27 mouse cellular contexts compared by ENCODE assay signal in the genomic region with DNA sequence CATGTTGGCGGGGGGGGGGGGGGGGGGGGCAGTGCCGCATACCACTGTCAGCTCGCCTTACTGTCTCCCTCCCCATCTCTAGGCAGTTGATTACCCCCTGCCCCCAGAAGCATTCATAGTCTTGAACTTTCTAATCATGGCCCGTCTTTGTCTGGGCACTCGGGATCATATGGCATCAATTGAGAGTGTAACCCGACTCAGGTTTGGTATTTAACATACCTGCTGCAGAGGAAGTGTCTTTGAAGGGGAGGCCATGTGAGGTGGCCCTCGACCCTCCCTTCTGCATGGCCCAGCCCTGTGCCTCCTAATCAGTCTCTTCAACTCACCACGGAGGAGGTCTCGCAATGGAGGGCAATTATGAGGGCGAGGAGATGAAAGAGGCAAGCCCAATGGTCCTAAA.
DNase-seq lines count a peak whose midpoint lies in the region; ATAC-seq and TF ChIP-seq lines count a peak whose summit lies in the region.
"Had no signal": no experiment of that assay in that cellular context is flagged by ENCODE, and none has a peak within 500 bp of the region (broad histone marks: within the 10 kb centered on the region; RNA-seq: fewer than 3 reads in every experiment).

No protein-coding gene starts in this region.

- no peak overlapping the region for H3K4me2 ChIP-seq in forebrain, embryonic 14.5 days (ENCODE audit: low read length)
- H3K4me2 ChIP-seq in embryonic facial prominence, embryonic 14.5 days (ENCODE audit: low read depth, low read length): no peak overlapping the region
- no peak overlapping the region for H3K4me2 ChIP-seq in limb, embryonic 12.5 days
- H3K4me2 ChIP-seq in hindbrain, postnatal 0 days (ENCODE audit: low read depth, low read length): no peak overlapping the region
- H3K4me2 ChIP-seq: hindbrain, embryonic 12.5 days; liver, embryonic 15.5 days; lung, embryonic 14.5 days; neural tube, embryonic 13.5 days had no signal

- TF ChIP-seq CTCF in hindbrain, postnatal 0 days (IDR thresholded peaks at IDR 0.05; ENCODE audit: low read depth): no peak

- H3K27ac ChIP-seq in forebrain, embryonic 10.5 days: peak overlapping the region; percentile 62; the same call in 1 of the 2 replicates
- H3K27ac ChIP-seq in forebrain, embryonic 14.5 days (ENCODE audit: low read depth, low read length): no peak overlapping the region
- H3K27ac ChIP-seq in embryonic facial prominence, embryonic 14.5 days (replicated peaks; ENCODE audit: low read depth, low read length): no peak overlapping the region
- no peak overlapping the region for H3K27ac ChIP-seq in limb, embryonic 12.5 days
- no peak overlapping the region for H3K27ac ChIP-seq in hindbrain, postnatal 0 days
- H3K27ac ChIP-seq: hindbrain, embryonic 12.5 days; kidney, postnatal 0 days; liver, embryonic 15.5 days; midbrain, embryonic 10.5 days; neural tube, embryonic 13.5 days had no signal

- H3K9ac ChIP-seq in forebrain, embryonic 14.5 days (ENCODE audit: low read length): no peak overlapping the region
- H3K9ac ChIP-seq in embryonic facial prominence, embryonic 14.5 days (ENCODE audit: low read depth, low read length): no peak overlapping the region
- H3K9ac ChIP-seq in limb, embryonic 12.5 days (replicated peaks): no peak overlapping the region
- H3K9ac ChIP-seq in hindbrain, postnatal 0 days (replicated peaks; ENCODE audit: low read length): no peak overlapping the region
- H3K9ac ChIP-seq: hindbrain, embryonic 12.5 days; liver, embryonic 15.5 days; lung, embryonic 14.5 days; neural tube, embryonic 13.5 days had no signal

- H3K4me1 ChIP-seq in forebrain, embryonic 10.5 days: peaks cover 36% of the 10 kb centered on the region
- no peaks in the 10 kb centered on the region for H3K4me1 ChIP-seq in forebrain, embryonic 14.5 days (ENCODE audit: control insufficient read depth, insufficient read depth, low read length)
- H3K4me1 ChIP-seq in embryonic facial prominence, embryonic 14.5 days (ENCODE audit: control insufficient read depth, insufficient read depth, low read length): no peaks in the 10 kb centered on the region
- H3K4me1 ChIP-seq in limb, embryonic 12.5 days (replicated peaks): peaks cover 14% of the 10 kb centered on the region
- H3K4me1 ChIP-seq in hindbrain, postnatal 0 days (ENCODE audit: insufficient read depth, low read length): no peaks in the 10 kb centered on the region
- H3K4me1 ChIP-seq: liver, embryonic 15.5 days had no signal

- H3K27me3 ChIP-seq in forebrain, embryonic 10.5 days (ENCODE audit: poor library complexity, severe bottlenecking): peaks cover 24% of the 10 kb centered on the region
- no peaks in the 10 kb centered on the region for H3K27me3 ChIP-seq in forebrain, embryonic 14.5 days (replicated peaks; ENCODE audit: control insufficient read depth, insufficient read depth, low read length)
- no peaks in the 10 kb centered on the region for H3K27me3 ChIP-seq in embryonic facial prominence, embryonic 14.5 days (replicated peaks; ENCODE audit: control insufficient read depth, insufficient read depth, low read length)
- no peaks in the 10 kb centered on the region; the same call in 1 of the 2 replicates for H3K27me3 ChIP-seq in limb, embryonic 12.5 days
- no peaks in the 10 kb centered on the region for H3K27me3 ChIP-seq in hindbrain, postnatal 0 days (ENCODE audit: insufficient read depth, low read length)
- H3K27me3 ChIP-seq: CH12.LX; hindbrain, embryonic 12.5 days; liver, embryonic 15.5 days; neural tube, embryonic 13.5 days had no signal

- DNase-seq in forebrain, embryonic 10.5 days (ENCODE audit: extremely low spot score, low spot score): no peak
- no peak for DNase-seq in forebrain, embryonic 14.5 days (ENCODE audit: low spot score)
- DNase-seq in embryo, embryonic 9.5 days (ENCODE audit: extremely low spot score): peak; percentile 31
- DNase-seq in embryonic facial prominence, embryonic 14.5 days (ENCODE audit: low spot score): peak; percentile 26
- DNase-seq in right cerebral cortex, adult 18-20 months: no peak
- DNase-seq in cerebellum, adult 9-10 months: no peak
- no peak for DNase-seq in hindbrain, postnatal 0 days (ENCODE audit: low spot score)
- DNase-seq: adrenal gland, postnatal 10 days; cerebellum, adult 11 months; cerebellum, adult 9-11 months; gastrocnemius, postnatal 10 days; heart, postnatal 14 days; kidney, adult 11 months; kidney, postnatal 4 days; liver; lung, embryonic 14.5 days; lung, postnatal 14 days; right cerebral cortex, postnatal 14 days had no signal

- no peaks in the 10 kb centered on the region for H3K36me3 ChIP-seq in forebrain, embryonic 10.5 days (replicated peaks)
- H3K36me3 ChIP-seq in forebrain, embryonic 14.5 days (ENCODE audit: control insufficient read depth, insufficient read depth, low read length): no peaks in the 10 kb centered on the region
- no peaks in the 10 kb centered on the region for H3K36me3 ChIP-seq in embryonic facial prominence, embryonic 14.5 days (ENCODE audit: control insufficient read depth, insufficient read depth, low read length)
- no peaks in the 10 kb centered on the region for H3K36me3 ChIP-seq in limb, embryonic 12.5 days
- no peaks in the 10 kb centered on the region for H3K36me3 ChIP-seq in hindbrain, postnatal 0 days (ENCODE audit: insufficient read depth, low read length)
- H3K36me3 ChIP-seq: hindbrain, embryonic 12.5 days; liver, embryonic 15.5 days; neural tube, embryonic 13.5 days had no signal

- no peak for ATAC-seq in forebrain, embryonic 14.5 days
- peak; percentile 84 for ATAC-seq in embryonic facial prominence, embryonic 14.5 days (ENCODE audit: low read depth)
- peak; percentile 56; the same call in 1 of the 2 replicates for ATAC-seq in limb, embryonic 12.5 days (ENCODE audit: insufficient number of reproducible peaks, insufficient read depth, low FRiP score, low TSS enrichment, low read depth)
- no peak for ATAC-seq in hindbrain, postnatal 0 days
- ATAC-seq: forebrain, embryonic 16.5 days; midbrain, embryonic 16.5 days had no signal

- WGBS in forebrain, embryonic 10.5 days: 55% methylated on average over 8 of the region's 10 CpGs
- WGBS in forebrain, embryonic 14.5 days: 63% methylated on average over 10 of the region's 10 CpGs
- 21% methylated on average over 9 of the region's 10 CpGs for WGBS in embryonic facial prominence, embryonic 14.5 days
- WGBS in limb, embryonic 12.5 days: 9% methylated on average over 10 of the region's 10 CpGs
- WGBS in hindbrain, postnatal 0 days: 75% methylated on average over 10 of the region's 10 CpGs

- no peak overlapping the region for H3K4me3 ChIP-seq in forebrain, embryonic 10.5 days
- H3K4me3 ChIP-seq in forebrain, embryonic 14.5 days (ENCODE audit: low read depth, low read length): no peak overlapping the region
- no peak overlapping the region for H3K4me3 ChIP-seq in embryonic facial prominence, embryonic 14.5 days (ENCODE audit: low read depth, low read length)
- no peak overlapping the region for H3K4me3 ChIP-seq in limb, embryonic 12.5 days (replicated peaks)
- no peak overlapping the region for H3K4me3 ChIP-seq in hindbrain, postnatal 0 days (ENCODE audit: low read length)
- H3K4me3 ChIP-seq: hindbrain, embryonic 12.5 days; liver, embryonic 15.5 days; midbrain, embryonic 10.5 days; neural tube, embryonic 13.5 days had no signal

- peaks cover 8% of the 10 kb centered on the region for H3K9me3 ChIP-seq in forebrain, embryonic 10.5 days
- H3K9me3 ChIP-seq in forebrain, embryonic 14.5 days (replicated peaks; ENCODE audit: control insufficient read depth, low read length): no peaks in the 10 kb centered on the region; the same call in 1 of the 2 replicates
- no peaks in the 10 kb centered on the region for H3K9me3 ChIP-seq in embryonic facial prominence, embryonic 14.5 days (ENCODE audit: control insufficient read depth, low read length)
- H3K9me3 ChIP-seq in limb, embryonic 12.5 days: peaks cover 8% of the 10 kb centered on the region; the same call in 1 of the 2 replicates
- H3K9me3 ChIP-seq in hindbrain, postnatal 0 days (ENCODE audit: low read length): no peaks in the 10 kb centered on the region
- H3K9me3 ChIP-seq: liver, embryonic 15.5 days had no signal

Comparison
In these comparisons a context has a peak if more than half of its experiments do, and no peak if none do; other contexts are left out.
1. DNase-seq: peak in embryo, embryonic 9.5 days (single experiment) and embryonic facial prominence, embryonic 14.5 days (single experiment); none in forebrain, embryonic 10.5 days (single experiment), forebrain, embryonic 14.5 days (single experiment), right cerebral cortex, adult 18-20 months (single experiment), cerebellum, adult 9-10 months (single experiment) and hindbrain, postnatal 0 days (single experiment).
2. ATAC-seq: peak in embryonic facial prominence, embryonic 14.5 days (single experiment) and limb, embryonic 12.5 days (single experiment); none in forebrain, embryonic 14.5 days (single experiment) and hindbrain, postnatal 0 days (single experiment).